Mouse (Mus musculus): ENCODE measurements around the gene Tmem41a. TPM values are rescaled to one million over a fixed set of nuclear protein-coding genes. Genes with fewer than 3 reads are reported as not detected.

The Tmem41a gene
- polyA plus RNA-seq, 1 experiment from 2014 or later, result 28.5 TPM

- WGBS, result 87% methylated on average over 2 of the region's 2 CpGs
- no peak for DNase-seq (ENCODE audit: low spot score)
Observed at GRCm38 (mm10) chr16:21887601-21888000, 59.8 kb downstream of the Tmem41a start.

More at GRCm38 (mm10) chr16:21887601-21888000, 59.8 kb downstream of the Tmem41a start:
- H3K4me2 ChIP-seq (ENCODE audit: low read depth, low read length, severe bottlenecking), result no peak overlapping the region
- H3K36me3 ChIP-seq (ENCODE audit: control insufficient read depth, insufficient read depth, low read length), result no peaks in the 10 kb centered on the region
- no peaks in the 10 kb centered on the region; the same call in 1 of the 2 replicates for H3K4me1 ChIP-seq (replicated peaks; ENCODE audit: control insufficient read depth, insufficient read depth, low read length)
- no peaks in the 10 kb centered on the region for H3K27me3 ChIP-seq (ENCODE audit: control insufficient read depth, insufficient read depth, low read length)
- ATAC-seq (replicated peaks; ENCODE audit: low FRiP score), result no peak
- H3K4me3 ChIP-seq (ENCODE audit: low read depth, low read length), result no peak overlapping the region
- H3K9ac ChIP-seq (ENCODE audit: low read length), result no peak overlapping the region
- no peaks in the 10 kb centered on the region for H3K9me3 ChIP-seq (ENCODE audit: control insufficient read depth, low read length)
- H3K27ac ChIP-seq (ENCODE audit: low read depth, low read length), result no peak overlapping the region

Other genes starting within 250 kb of the Tmem41a start
- 1.5 and 2.1 TPM in 2 replicates for gene Ehhadh, start 159.7 kb downstream of the Tmem41a start, polyA plus RNA-seq (2014; fragmentation: Nextera tagmentation; extraction: Ambion mirVana)
- gene Map3k13, start 153.2 kb downstream of the Tmem41a start, polyA plus RNA-seq (2014; fragmentation: Nextera tagmentation; extraction: Ambion mirVana), result 3.5 TPM in 2 replicates
- gene Liph, start 48.1 kb upstream of the Tmem41a start, polyA plus RNA-seq (2014; fragmentation: Nextera tagmentation; extraction: Ambion mirVana), result 0.16 and 0.39 TPM in 2 replicates
- 65.8 and 75.7 TPM in 2 replicates for gene Senp2, start 61.9 kb upstream of the Tmem41a start, polyA plus RNA-seq (2014; fragmentation: Nextera tagmentation; extraction: Ambion mirVana)
- 155 and 169 TPM in 2 replicates for gene Igf2bp2, start 215.7 kb upstream of the Tmem41a start, polyA plus RNA-seq (2014; fragmentation: Nextera tagmentation; extraction: Ambion mirVana)

Data from forebrain, embryonic 11.5 days (tissue).